Mouse (Mus musculus) heart, postnatal 36 days (tissue): ENCODE results near the gene Plek2. TPM values are rescaled to one million over a fixed set of nuclear protein-coding genes. Genes with fewer than 3 reads are reported as not detected.

Experiments
- DNase-seq, 2 experiments: peaks; one replicate each; pipeline ENCODE4 v3.0.0; 2021 to 2022
- intact Hi-C: fragments of 180-260 bp; cut with DNase I; formaldehyde crosslinking; loops from one replicate; pipeline ENCODE4 v1.15.1; 2025
- total RNA-seq, 2 experiments: library from RNA; stranded (reverse); gene quantifications; 2 replicates each; pipeline ENCODE4 v1.2.3; 2021

Plek2 gene
- total RNA-seq, 2 experiments from 2014 or later = 0.36 to 0.60 TPM

GRCm38 (mm10) chr12:78911707-78912417 is 5.1 kb upstream of the Plek2 start:
- peak; percentile 27 to 35 for DNase-seq
- intact Hi-C loops = no loop called here

GRCm38 (mm10) chr12:78910684-78911461 is 4.1 kb upstream of the Plek2 start:
- intact Hi-C loops = no loop called here

DNA sequence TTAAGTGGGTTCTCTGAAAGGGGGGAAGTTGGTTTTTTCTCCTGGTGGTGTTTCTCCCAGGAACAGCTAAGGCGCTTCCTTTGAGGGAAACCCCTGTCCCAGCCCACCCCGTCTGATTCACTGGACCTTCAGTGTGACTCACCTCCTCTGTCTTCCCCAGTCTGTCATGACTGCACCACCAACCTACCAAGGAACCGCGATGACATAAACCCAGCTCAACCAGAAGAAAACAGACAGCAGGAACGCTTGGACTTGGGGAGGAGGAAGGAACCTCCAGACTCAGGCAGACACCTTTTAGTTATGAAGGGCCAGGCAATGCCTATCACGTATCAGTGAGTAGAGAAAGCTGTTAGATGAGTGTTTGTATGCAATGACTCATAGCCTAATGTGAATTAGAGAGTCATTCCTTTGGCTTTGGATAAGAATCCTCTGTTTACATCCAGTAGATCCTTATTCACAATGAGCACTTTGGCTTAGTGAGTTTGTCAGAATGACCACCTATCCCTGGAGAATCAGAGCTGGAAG is 1.4 kb upstream of the Plek2 start:
- intact Hi-C loops = no loop called here
- no peak for DNase-seq

More at GRCm38 (mm10) chr12:78910684-78911461, 4.1 kb upstream of the Plek2 start:
- DNase-seq = no peak

GRCm38 (mm10) chr12:78904499-78904898 is 2.3 kb downstream of the Plek2 start:
- intact Hi-C loops = no loop called here
- DNase-seq = no peak

DNA sequence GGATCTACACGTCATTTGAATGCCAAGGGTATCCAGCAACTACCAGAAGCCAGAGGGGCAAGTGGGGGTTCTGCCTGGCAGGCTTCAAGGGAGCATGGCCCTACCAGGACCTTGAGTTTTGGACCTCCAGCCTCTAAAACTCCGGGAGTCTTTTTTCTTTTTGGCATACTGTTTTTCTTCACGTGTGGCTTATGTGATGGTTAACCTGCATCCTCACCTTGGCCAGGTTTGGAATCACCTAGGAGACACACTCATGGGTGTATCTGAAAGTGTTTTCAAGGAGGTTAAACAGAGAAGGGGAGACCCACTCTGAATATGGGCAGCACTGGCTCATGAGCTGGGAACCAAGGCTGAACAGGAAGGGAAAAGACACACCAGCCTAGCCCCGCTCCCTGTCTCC is 3.5 kb downstream of the Plek2 start:
- no peak for DNase-seq
- intact Hi-C loops = no loop called here

- intact Hi-C loops = no loop called here
- no peak for DNase-seq
These were observed 5.3 kb downstream of the Plek2 start for GRCm38 (mm10) chr12:78901467-78901866.

- intact Hi-C loops = no loop called here
- DNase-seq = no peak
These were observed 8.9 kb downstream of the Plek2 start for GRCm38 (mm10) chr12:78897861-78898260.

GRCm38 (mm10) chr12:78891149-78891548 is 15.6 kb downstream of the Plek2 start:
- no peak for DNase-seq
- intact Hi-C loops = no loop called here

DNA sequence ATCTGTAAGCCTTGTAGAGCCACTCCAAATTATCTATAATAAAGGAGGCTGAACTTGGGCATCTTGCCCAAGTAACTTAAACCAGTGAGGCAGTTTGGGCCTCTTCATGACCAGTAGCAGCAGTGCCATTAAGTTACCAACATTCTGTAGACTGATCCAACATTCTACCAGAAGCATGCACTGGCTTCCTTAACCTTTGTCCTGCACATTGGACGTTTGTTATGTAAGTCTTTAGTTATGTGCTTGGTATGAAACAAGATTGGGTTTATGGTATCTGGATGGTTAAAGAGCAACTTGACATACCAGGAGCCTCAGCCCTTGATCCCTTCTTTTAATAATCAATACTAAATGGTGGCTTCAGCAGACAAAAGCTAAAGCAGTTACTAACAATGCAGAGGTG is 16.7 kb downstream of the Plek2 start:
- intact Hi-C loops = no loop called here

DNA sequence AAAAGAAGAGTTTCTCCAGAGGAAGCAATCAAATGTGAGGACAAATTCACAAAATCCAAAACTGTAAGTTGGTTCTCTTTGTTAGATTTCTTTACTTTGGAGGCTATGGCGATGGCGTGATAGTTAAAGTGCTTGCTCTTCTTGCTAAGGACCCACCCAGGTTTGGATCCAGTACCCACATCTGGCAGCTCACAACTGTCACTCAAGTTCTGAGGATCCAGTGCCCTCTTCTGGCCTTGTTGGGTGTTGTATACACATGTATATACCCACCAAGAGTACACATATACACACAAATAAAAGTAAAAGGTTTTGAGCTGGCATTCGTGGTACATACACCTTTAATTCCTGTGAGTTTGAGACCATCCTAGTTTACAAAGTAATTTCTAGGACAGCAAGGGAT is 32.2 kb downstream of the Plek2 start:
- no peak for DNase-seq
- intact Hi-C loops = no loop called here

More for the DNA sequence above, 16.7 kb downstream of the Plek2 start:
- no peak for DNase-seq

GRCm38 (mm10) chr12:78868115-78868514 is 38.6 kb downstream of the Plek2 start:
- no peak for DNase-seq
- intact Hi-C loops = loop anchor here (10.0 kb wide), 1 partner anchor 1777 kb away; the partner anchor contains the start of genes Erh and Slc39a9

- intact Hi-C loops = loop anchor here (10.0 kb wide), 1 partner anchor 1779 kb away; the partner anchor contains the start of genes Erh and Slc39a9
- peak in 1 of 2 experiments; percentile 16 for DNase-seq
These were observed 41.3 kb downstream of the Plek2 start for GRCm38 (mm10) chr12:78865434-78865833.

- intact Hi-C loops = loop anchor here (5.0 to 10.0 kb wide), 3 partner anchors 230 to 1783 kb away; partner anchors contain the start of genes Erh, Gphn and Slc39a9
- DNase-seq = no peak
These were observed 44.5 kb downstream of the Plek2 start for GRCm38 (mm10) chr12:78862254-78862730.

DNA sequence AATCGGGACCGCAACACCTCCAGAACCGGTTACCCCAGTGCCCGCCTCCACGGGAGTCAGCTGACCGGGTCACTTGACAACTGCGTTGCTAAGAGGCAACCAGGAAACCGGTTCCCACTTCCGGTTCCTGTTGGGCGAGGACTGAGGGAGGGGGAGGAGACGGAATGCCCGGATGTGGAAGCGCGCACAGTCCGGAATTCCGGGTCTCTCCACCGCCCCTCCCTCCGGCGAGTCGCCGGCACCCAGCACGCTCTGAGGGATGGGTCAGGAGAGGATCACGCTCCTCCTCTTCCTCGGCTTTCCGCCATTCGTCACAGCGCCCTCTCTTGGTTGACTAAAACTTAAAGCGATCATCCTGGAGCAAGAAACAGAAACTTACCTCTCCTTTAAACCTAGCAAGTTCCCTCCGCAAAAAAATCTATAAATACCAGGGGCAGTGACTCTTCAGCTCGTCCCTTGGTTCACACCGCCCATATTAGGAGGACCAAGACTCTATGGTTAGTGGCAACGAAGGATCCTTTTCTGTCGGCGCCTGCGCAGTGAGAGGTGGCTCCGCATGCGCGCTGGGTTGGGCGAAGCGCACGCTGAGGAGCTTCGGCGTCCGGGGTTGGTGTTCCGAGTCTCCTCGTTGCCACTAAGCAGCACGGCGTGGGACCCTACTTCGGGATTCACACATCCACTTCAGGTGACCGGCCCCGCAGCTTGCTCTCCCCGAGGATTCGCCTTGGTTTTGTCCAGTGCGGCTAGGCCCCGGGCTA is 45.1 kb downstream of the Plek2 start, which contains the start of the genes Atp6v1d and Eif2s1:
Atp6v1d (minus strand) TSS at position 143 of the 758 bp plus-strand sequence.
Eif2s1 (plus strand) TSS at position 324 of the 758 bp plus-strand sequence.
- intact Hi-C loops = loop anchor here (2.0 to 10.0 kb wide), 4 partner anchors 113 to 1783 kb away; partner anchors contain the start of genes Erh, Gphn, Mpp5 and Slc39a9
- peak; percentile 96 to 97 for DNase-seq

DNA sequence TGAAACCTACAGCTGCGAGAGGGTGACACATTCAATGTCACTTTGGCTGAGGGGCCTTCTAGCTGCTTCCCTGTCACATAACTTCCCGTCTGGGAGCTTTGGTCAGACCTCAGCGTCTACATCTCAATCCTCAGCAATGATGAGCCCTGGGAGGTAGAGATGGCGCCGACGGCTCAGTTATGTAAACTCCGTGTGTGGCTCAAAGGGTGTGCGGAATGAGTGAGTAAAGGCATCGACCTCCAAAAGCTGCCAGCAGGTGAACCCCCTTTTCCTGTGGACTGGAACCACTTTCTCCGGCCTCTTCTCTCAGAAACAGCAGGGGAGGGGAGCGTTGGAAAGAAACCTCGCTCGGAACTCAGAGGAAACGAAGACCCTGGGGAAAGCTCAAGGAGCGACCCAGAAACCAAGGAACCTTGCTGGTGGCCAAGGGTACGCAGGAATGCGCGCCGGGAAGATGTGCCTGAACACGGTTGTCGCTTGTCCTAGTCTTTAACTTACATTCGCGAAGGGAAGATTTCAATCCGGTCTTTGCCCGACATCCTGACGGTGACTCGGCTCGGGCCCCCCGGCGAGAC is 45.8 kb downstream of the Plek2 start:
- DNase-seq = no peak
- intact Hi-C loops = loop anchor here (2.0 to 10.0 kb wide), 4 partner anchors 112 to 1784 kb away; partner anchors contain the start of genes Erh, Gphn, Mpp5 and Slc39a9

- intact Hi-C loops = no loop called here
- no peak for DNase-seq
These were observed 58.5 kb downstream of the Plek2 start for GRCm38 (mm10) chr12:78848246-78848645.

DNA sequence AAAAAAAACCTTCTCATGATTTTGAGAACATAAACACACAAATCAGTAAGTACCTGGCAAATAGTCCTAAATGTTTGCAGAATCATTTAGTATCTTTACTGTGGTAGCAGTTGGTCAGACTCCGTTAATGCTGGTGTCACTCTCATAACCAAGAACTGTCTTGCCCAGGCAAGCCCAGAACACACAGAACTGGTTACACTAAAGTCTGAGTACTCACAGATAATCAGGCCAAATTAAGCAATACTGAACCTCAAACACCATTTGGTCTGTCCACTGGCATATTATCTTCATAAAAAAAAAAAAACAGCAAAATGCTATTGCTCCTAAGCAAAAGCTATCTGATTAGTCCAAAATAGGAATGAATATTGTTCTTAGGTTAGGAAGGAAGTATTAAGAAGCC is 64.3 kb downstream of the Plek2 start:
- no peak for DNase-seq
- intact Hi-C loops = no loop called here

- intact Hi-C loops = no loop called here
- no peak for DNase-seq
These were observed 66.9 kb downstream of the Plek2 start for GRCm38 (mm10) chr12:78839906-78840305.
